Mouse (Mus musculus) megakaryocyte, adult 5-6 weeks (primary cell): Measurements from ENCODE around the gene Adamts3. TPM values are rescaled to one million over a fixed set of nuclear protein-coding genes. Genes with fewer than 3 reads are reported as not detected.

Experiments used
- ATAC-seq: 2 replicates; pipeline ENCODE4 v1.8.0; 2016; ENCODE audit warnings: mild to moderate bottlenecking, inconsistent platforms; ENCODE audit not compliant: poor library complexity, severe bottlenecking
- total RNA-seq, 2 experiments: library from RNA; stranded (forward) in 1 of 2; stranded (reverse) in 1 of 2; fragments of 153-499, 151-499 nt in 1 of 2; fragments of 221-1000, 200-1000 nt in 1 of 2; gene quantifications; 2 replicates each; pipeline versions ENCODE4 v1.2.3 to v1.2.4; 2015 to 2017

The Adamts3 gene
- total RNA-seq, 2 experiments from 2014 or later: 1.1 to 3.4 TPM

DNA sequence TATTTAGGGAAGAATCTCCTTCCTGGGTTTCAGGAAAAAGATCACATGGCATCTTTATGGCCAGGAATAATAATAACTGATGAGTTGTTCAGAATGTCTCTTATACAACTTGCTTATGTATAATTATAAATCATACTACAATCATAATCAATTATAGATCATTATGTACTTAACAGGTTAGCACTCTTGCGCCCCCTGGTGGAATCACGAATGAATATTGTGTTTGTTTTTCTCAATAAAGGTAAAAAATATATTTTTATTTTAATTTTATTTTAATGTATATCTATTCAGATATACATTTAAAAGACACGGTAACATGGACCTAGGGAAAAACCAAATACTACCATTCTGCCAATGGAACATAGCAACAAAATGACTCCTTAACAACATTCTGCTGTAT, 63.6 kb downstream of the Adamts3 start:
- no peak for ATAC-seq

DNA sequence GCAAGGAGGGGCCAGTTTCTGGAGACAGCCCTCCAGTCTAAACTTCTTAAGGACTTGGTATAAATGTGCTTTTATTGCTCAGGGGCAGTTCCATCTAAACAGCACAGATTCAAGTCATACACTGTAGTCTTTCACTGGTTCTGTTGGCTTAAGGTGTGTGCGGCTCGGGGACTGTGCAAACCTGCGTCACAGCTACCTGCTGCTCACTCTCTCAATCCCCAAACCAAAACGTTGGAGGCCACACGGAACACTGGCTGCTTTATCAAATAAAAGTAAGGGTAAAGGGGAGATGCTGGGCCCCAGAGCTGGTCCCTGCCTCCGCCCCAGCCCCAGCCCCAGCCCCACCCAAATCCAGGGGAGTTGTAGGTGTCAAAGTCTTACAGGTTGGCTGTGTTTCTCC, 66.5 kb downstream of the Adamts3 start:
- no peak for ATAC-seq

DNA sequence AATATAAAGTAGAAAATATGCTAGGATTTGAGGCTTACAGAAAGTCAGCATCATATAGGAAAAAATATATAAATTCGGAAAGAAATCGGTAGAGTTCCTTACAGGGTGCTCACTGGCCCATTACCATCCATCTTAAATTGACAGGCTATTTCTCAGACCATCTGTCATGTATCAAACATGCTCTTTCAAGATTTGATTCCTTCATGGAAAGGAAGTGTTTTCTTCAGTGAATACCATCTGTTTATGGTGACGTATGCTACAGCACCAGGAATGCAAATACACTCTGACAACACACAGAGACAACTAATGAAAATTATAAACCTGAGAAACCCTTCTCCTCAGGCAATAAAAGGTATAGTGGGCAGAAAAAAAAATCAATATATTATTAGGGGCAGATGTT, 68.6 kb downstream of the Adamts3 start:
- no peak for ATAC-seq

DNA sequence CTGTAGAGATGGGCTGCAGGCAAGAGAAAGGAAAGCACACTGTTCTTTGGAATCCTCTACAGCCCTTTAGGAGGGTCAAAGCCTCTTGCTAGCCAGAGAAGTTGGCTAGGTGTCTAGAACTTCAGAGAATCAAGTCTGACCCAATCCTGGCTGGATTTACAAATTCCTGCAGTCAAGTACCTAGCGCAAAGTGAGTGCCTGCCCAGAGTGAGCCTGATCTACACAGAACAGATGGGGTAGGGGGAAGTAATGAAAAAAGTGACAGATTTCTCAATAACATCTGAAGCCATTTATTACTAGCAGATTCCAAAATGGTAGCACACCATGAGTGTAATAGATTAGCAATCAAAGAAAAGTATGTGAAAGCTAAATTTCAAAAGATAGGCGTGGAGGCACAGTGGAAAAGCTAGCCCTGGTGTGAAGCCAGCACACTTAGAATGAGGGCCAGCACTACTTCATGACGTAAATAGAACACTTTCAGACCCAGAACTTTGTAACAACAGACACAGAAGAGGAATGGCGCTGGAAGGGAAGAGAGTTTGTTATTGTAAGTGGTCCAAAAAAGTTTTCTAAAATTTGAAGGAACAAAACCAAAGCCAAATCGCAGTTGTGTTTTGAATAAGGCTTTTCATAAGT, 82.8 kb downstream of the Adamts3 start:
- no peak for ATAC-seq

DNA sequence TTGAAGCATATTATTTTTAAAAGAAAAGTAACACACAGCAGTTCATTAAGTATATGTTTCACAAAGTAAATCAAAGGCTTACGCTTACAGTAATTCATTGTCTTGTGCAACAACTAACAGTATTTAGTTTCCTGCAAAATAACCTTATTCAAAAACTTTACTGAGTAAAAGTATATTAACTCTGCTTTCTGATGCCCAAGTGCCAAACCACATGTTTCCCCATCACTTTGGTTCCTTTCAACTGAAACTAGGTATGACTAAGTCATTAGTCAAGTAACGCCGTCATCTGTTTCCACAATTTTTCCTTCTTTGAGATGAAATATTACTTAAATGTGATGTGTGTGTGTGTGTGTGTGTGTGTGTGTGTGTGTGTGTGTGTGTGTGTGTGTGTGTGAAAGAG, 89.4 kb downstream of the Adamts3 start:
- ATAC-seq: no peak

DNA sequence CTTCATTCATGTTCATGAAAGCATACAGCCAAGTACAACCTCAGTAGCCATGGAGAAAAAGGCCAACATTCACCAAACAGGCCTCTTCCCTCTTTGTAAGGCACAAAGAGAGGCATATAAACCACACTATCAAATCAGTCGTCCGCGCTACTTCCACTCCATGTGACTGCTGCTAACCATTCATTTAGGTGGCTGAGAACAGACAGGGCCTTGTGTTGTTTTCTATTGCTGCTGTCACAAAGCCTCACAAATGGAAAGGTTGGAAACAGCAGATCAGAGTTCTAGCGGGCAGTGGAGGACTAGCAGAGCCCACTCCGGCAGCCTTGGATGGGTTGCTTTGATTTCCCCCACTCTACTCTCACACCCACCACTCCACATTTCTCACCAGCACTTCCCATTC, 98.5 kb downstream of the Adamts3 start:
- no peak for ATAC-seq

DNA sequence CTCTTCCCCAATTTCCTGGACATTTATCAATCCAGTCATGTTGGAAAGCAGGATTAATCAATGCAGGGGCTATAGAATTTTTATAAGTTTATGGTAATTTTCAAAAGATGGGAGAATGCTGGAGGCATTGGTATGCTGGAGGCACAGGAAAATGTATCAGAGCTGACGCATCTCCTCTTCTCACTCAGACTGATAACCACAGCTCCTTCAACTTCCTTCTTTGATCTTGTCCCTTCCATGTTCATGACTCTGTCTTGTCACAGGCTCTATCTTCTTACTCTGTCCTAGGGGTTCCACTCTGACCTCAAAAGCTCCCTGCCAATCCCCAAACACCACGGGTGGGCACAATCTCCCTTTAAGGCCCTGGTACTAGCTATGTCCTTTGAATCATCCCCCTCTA, 103.3 kb downstream of the Adamts3 start:
- no peak for ATAC-seq

DNA sequence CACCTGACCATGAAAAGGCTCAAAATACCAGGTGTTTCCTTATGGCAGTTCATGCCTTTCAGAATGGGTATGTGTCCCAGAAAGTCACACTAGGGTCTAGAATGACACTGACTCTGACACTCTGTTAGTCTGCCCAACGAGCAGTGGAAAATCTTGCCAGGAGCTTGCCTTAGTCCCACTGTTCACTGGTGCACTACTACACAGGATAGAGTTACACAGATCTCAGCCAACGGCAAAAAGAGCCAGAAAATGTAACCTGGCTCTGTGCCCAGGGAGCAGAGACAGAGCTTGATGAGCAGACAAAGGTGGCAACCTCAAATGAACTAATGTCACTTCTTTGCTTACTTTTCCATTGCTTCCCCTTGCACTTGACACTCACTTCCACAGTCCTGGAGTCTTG, 104.5 kb downstream of the Adamts3 start:
- ATAC-seq: no peak

DNA sequence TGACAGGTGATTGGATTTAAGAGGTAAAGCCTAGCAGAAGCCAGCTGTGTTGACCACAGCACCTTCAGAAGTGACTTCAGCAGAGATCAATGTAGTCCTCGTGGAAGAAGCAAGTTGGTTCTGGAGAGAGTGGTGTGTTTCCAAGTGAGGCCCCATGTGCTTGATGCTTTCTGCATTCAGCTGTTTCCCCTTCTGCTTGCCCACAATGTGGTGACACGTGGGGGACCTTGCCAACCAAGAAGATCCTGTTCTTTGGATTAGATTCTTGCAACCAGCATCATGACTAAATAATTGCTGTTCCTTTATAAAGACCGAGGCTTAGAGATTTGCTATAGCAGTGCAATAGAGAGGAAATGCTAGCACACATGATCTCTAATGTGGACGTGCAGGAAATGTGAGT, 105.7 kb downstream of the Adamts3 start:
- no peak for ATAC-seq

DNA sequence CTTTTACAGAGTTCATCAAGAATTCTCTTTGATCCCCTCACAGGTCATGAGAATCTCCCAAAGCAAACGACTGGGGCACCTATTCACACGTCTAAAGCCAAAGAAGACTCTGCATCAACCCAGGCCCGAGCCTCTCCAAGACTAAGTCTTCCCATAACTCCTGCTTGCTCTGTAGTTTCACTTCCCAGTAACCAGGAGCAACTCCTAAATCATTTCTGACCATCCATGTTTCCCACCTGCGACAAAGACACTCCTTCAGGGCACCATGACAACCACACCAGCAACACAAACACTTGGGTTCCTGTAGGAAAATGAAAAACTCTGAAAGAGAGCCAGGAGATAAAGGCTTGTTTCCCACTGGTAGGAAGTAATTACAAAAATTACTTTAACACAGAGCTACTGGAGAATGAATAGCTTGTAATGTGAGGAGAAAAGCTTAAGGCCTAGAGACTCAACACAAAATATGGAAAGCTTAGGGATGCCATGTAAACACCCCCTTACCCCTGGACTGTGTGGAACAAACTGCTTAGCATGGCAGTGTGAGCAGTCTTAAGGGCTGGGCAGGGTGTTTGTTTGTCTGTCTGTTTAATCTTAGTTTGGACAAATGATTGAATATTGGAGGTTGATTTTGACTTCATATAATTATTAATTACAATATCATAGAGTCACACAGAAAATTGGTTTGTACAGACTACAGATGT, 112.3 kb downstream of the Adamts3 start:
- no peak for ATAC-seq

DNA sequence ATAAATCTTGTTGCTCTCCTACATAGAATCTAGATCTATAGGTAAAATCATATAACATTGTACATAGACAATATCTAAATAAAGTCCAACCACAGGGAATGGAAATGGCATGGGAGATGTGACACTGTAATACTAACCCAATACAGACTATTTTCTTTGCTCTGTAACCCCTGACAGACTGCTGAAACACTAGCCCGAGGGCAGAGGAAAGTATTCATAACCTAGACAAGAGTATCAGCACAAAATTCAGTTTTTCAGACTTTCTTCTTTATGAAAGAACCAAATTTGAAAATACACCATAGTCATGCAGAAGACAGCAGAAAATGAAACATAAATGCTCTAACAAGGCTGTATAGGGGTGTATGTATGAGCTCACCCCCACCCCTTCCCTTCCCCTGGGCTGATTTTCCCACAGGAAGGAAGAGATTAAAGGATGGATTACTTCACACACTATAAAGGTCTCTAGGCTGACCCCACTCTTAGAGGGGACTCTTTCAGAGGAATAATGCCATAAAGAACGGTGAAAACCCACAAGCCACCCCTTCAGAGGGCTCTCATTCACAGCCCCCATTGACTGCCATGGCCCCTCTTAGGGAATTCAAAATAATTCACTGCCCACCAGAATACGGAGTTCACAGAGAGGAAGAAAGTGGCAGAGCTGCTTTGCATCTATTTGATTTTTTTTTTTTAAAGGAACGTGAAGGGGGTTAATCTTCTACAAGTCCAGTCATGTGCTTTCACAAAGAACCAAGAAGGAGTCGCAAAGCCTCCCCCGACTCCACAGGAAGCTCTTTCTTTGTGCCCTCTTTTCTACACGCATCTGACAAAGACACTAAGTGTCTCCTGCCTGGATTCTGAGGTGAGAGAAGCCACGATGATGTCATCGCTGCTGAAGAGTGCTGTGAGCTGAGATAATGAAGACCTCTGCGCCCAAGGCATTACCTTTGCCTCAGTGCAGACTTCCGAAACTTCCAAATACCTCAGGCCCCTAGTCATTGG, 119.6 kb downstream of the Adamts3 start:
- ATAC-seq: no peak

DNA sequence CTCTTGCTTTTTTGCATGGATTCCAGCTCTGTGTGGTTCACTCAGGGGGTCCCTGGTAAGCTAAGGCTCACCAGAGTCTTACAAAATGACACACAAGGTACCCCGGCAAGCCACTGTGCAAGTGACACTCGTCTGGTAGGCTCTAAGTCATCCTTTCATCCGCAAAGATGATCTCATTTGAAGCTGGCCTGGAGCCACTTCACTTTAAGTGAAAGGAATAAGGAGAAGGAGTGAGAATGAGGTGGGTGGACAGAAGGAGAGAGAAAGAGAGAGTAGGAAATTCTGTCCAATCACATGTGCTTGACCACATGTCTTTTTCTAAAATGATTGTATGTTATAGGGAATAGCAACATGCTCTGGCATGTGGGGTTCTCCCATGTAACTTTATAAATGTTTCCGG, 122.8 kb downstream of the Adamts3 start:
- no peak for ATAC-seq

DNA sequence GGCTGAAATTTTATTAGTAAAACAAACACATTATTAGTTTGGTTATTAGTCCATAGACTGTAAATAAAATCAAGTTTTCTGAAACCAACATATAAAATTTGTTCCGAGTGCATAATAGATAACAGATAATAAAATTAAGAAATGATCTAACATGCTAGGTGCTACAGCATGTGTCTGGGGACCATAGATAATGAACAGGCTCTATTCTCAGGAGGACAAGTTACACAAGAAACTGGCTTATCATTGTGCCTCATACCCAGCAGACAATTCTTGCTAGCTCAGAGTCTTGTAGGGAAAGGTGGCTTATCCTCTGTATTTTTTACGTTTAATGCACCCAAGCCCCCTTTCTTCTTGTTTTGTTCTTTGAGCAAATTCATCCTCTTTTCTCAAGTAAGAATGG, 131.3 kb downstream of the Adamts3 start:
- no peak for ATAC-seq

DNA sequence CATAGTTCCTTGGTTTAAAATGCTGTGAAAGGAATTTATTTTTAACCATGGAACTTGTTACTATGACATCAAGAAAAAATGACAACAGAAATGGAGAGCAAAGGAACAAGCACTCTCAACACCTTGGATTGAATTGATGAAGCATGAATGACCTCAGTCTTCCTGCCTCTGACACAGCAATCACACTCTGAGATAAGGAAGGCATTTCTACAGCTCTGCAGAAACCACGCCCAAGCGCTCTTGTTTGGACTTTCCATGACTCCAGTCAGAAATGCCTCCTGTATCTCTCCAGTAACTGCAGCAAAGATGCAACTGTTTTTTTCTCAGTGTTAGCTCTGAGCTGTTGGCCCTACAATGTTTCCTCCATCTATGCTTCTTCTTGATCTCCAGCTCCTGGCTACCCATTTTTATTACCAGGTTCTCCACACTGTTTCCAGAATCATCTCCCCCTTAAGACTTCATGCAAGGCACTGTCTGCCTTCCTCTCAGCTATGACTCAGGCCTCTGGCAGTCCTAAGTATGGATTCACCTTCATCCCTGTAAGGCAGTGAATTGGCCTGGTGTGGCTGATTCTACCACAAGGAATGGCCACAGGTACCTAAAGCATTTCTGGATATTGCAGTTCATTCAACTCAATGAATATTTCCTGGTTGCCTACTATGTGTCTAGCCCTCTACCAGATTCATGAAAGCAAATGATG, 134.8 kb downstream of the Adamts3 start:
- ATAC-seq: no peak

DNA sequence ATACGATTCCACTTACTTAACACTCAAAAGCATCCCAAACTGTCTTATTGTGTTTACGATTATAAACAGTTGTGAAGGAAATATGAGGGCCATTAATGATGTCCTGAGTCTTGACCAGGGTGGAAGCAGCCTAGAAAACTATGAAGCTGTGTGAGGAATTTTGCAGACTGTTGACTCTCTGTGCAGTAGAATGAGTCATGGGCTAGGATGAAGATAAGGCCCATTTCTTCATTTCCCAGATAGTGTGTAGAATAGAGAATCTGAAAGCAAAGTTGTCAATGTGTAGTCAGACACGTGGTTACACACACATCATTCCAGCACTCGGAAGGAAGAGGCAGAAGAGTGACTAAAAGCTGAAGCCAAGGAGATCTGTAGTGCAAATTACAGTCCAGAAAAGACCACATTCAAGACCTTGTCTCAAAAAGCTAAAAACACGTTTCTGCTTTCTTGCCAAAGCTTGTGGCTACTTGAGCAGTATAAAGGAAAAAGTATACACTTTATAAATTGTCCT, 135.9 kb downstream of the Adamts3 start:
- no peak for ATAC-seq

DNA sequence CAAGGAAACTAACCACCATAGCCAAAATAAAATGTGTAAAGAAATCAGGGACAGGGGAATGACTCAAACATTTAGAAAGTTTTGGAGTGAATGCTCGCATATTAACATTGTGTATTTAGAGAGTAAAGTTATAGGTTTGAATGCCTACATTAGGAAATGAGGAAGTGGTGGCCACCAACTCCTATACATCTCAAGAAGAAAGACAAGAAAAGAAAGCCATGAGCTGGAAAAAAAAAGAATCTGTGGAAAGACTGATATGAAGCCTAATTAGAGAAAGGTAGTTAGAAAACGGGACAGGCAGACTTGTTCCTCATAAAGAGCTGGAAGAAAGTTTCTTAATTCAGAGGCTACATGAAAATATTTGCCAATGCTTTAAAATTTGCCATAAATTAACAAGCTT, 138.0 kb downstream of the Adamts3 start:
- ATAC-seq: no peak

DNA sequence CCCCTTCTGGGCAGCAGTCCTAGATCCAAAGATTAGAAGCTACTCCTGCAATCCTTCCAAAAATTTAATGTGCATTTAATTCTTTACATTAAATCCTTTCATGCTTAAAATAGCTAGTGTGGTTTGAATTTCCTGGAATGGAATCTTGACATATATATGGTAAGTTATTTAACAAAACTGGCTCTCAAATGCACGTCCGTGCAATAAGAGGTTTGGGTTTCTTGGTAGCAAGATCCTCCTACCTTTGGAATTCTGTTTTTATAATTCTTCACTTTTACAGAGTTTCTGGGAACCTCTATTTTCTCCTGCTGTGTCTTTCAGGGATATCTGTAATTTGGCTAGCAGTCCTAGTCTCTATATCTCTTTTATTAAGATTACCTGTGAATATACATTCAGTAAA, 148.4 kb downstream of the Adamts3 start:
- ATAC-seq: no peak

DNA sequence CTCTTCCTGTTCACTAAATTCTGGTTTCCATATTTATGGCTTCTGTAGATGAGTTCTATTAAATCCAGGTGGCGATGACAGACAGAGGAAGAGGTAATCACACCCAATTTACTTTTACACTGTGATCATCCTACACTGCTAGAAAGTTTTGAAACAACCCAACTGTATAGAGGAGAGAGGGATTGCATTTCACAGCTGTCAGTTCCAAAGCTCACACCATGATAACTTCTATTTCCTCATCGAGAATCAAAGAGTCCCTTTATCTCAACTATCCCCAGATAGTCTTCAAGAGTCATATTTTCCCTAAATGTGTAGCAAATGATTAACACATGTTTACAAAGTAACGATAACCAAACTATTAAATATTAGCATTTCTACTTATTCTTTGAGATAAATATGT, 152.7 kb downstream of the Adamts3 start:
- ATAC-seq: no peak

DNA sequence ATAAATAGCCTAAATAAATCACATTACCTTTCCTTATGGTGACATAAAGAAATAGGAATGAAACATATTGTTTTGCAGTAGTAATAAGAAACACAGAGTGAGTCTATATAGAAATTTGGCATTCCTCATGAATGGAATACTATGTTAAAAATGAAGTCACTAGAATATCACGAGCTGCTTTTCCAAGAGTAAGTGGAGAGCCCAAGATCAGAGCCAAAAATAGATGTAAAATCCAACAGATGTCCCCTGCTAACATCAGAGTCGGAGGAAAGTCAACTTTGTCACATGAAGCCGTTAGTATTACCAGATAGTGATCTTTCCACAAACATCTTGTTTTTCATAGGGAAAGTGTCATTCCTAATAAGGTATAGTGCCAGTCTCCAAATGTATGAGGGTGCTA, 155.0 kb downstream of the Adamts3 start:
- ATAC-seq: no peak

DNA sequence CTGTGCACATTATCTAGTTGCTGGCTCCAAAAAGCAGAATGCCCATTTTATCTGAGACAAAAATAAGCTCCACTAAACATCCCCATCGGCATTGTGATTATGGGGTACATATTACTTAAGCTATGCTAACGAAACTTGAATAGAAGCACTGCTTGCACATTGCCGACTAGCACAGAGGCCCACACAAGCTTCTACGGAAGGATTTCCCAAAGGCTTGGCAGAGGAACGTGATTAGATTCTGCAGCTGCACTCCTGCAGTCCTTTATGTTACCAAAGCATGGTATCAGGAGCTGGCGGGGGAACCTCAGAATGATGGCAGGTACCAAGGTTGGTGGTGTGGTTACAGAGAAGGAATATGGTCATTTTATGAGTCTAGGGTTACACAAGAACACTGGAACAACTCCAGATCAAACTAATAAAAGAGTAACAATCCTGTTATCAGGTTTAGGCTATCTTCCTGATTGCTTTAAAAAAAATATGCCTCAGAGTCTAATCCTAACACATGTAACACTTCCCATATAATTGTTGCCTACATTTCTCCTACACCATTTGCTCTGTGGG, 155.6 kb downstream of the Adamts3 start:
- ATAC-seq: no peak

DNA sequence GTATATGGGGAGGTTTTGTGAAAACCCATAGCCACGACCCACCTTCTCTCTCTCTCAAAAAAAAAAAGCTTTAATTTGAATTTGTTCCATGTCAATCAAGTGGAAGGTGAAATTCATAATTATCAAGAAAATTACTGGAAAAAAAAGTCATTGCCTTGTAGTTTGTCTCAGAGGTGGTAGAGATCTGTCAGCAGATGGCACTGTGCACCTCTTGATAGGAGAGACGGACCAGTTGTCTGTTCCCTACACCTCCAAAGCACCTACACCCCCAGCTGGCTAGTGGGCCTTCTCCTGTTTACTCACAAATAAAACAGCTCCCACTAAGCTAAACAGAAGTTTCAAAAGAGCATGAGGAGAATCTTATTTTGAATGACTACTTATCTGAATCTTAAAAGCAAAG, 168.6 kb downstream of the Adamts3 start:
- no peak for ATAC-seq
